Mouse (Mus musculus): Measurements from ENCODE around the gene Psmb3.

DNA sequence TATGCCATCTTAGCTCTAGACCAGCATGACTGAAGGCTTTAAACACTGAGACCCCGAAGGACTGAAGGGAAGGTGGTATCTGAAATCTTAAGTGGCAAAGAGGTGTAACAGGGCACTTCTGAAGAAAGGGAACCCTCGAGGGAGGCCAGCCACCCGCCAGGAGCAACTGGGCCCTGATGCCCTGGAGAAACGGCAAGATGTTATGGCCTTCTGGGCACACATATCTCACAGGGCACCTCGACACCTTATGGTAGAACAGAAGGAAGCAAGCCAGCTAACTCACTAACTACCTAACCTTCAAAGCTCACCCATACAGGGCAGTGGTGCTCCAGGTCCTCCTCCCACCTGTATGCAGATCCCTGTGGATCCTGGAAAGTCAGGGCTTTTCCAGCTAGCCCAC is 39.0 kb downstream of the Psmb3 start:
- TF ChIP-seq CTCF (IDR thresholded peaks at IDR 0.05; ENCODE audit: low read depth), result no peak
- no peak for TF ChIP-seq EP300 (IDR thresholded peaks at IDR 0.05; ENCODE audit: low read depth)

All from heart, postnatal 0 days (tissue).